Mouse (Mus musculus): ENCODE measurements around the gene Syt11.
"Not testable (repeated sequence)": the region's sequence is repeated elsewhere in the genome, so short reads cannot be mapped to it uniquely, and the experiment has no call there.

Syt11 gene

GRCm38 (mm10) chr3:88719098-88719497 lies 55.9 kb downstream of the Syt11 start:
- DNase-seq = peak; percentile 78 to 82

- DNase-seq = no peak
These were observed 57.1 kb downstream of the Syt11 start for GRCm38 (mm10) chr3:88717831-88718230.

- peak; percentile 24 to 46 for DNase-seq
These were observed 57.7 kb downstream of the Syt11 start for GRCm38 (mm10) chr3:88717198-88717798.

GRCm38 (mm10) chr3:88716399-88717197 lies 58.4 kb downstream of the Syt11 start, which contains the start of gene Rit1:
Gene Rit1, plus strand, starts transcription at chr3:88716838.
- peak; percentile 90 to 95 for DNase-seq

- not testable (repeated sequence) for DNase-seq
These were observed 59.2 kb downstream of the Syt11 start for GRCm38 (mm10) chr3:88715716-88716115.

- no peak for DNase-seq
These were observed 60.2 kb downstream of the Syt11 start for GRCm38 (mm10) chr3:88714725-88715124.

- DNase-seq = no peak
These were observed 61.3 kb downstream of the Syt11 start for GRCm38 (mm10) chr3:88713709-88714108.

- DNase-seq = no peak
These were observed 73.7 kb downstream of the Syt11 start for GRCm38 (mm10) chr3:88701222-88701621.

GRCm38 (mm10) chr3:88700247-88700646 lies 74.7 kb downstream of the Syt11 start:
- DNase-seq = no peak

- DNase-seq = no peak
These were observed 76.1 kb downstream of the Syt11 start for GRCm38 (mm10) chr3:88698834-88699233.

- DNase-seq = no peak
These were observed 76.9 kb downstream of the Syt11 start for GRCm38 (mm10) chr3:88698051-88698450.

GRCm38 (mm10) chr3:88695545-88695944 lies 79.4 kb downstream of the Syt11 start:
- DNase-seq = no peak

Measured in kidney, postnatal 36 days (tissue).